Comparison of ENCODE assay signal across 9 mouse cellular contexts in the genomic region with DNA sequence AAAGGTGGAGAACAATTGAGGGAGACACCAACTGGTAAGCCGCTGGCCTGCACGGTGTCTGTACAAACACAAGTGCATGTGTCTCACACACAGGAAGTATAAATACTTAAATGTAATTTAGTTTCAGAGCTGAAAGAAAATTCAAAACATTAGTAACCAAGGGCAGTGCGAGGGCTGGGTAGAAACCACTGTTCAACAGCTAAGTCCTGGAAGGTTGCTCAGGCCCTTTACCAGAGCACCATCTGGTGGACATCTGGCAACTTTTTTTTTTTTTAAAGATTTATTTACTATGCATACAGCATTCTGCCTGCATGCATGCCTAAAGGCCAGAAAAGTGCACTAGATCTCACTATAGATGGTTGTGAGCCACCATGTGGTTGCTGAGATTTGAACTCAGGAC. TPM values are rescaled to one million over a fixed set of nuclear protein-coding genes. Genes with fewer than 3 reads are reported as not detected.
DNase-seq lines count a peak whose midpoint lies in the region; ATAC-seq and TF ChIP-seq lines count a peak whose summit lies in the region.
"Had no signal": no experiment of that assay in that cellular context is flagged by ENCODE, and none has a peak within 500 bp of the region (broad histone marks: within the 10 kb centered on the region; RNA-seq: fewer than 3 reads in every experiment).

No protein-coding gene starts in this region.

- H3K9me3 ChIP-seq in heart, embryonic 12.5 days (replicated peaks): no peaks in the 10 kb centered on the region
- no peaks in the 10 kb centered on the region for H3K9me3 ChIP-seq in intestine, postnatal 0 days (ENCODE audit: control insufficient read depth)
- H3K9me3 ChIP-seq: embryonic facial prominence, embryonic 12.5 days had no signal

- no peaks in the 10 kb centered on the region for H3K27me3 ChIP-seq in heart, adult 2 months (ENCODE audit: control insufficient read depth, insufficient read depth, low read length)
- no peaks in the 10 kb centered on the region for H3K27me3 ChIP-seq in heart, embryonic 12.5 days (replicated peaks)
- no peaks in the 10 kb centered on the region for H3K27me3 ChIP-seq in intestine, postnatal 0 days (replicated peaks; ENCODE audit: control insufficient read depth, insufficient read depth, low read length)
- H3K27me3 ChIP-seq: embryonic facial prominence, embryonic 12.5 days had no signal

- H3K36me3 ChIP-seq in heart, adult 2 months (ENCODE audit: control insufficient read depth, insufficient read depth, low read length): no peaks in the 10 kb centered on the region
- H3K36me3 ChIP-seq in heart, embryonic 12.5 days: peaks cover 41% of the 10 kb centered on the region
- H3K36me3 ChIP-seq in intestine, postnatal 0 days (ENCODE audit: control insufficient read depth, insufficient read depth): peaks cover 38% of the 10 kb centered on the region

- peak; percentile 84 for TF ChIP-seq CTCF in heart, adult 2 months (IDR thresholded peaks at IDR 0.05)
- peak; percentile 29; the same call in 1 of the 2 replicates for TF ChIP-seq CTCF in bone marrow, adult 2 months (IDR thresholded peaks at IDR 0.05; ENCODE audit: control insufficient read depth, insufficient read depth, low read length)
- TF ChIP-seq CTCF in intestine, postnatal 0 days (IDR thresholded peaks at IDR 0.05; ENCODE audit: low read depth): peak; percentile 88

- 70% methylated on average over 3 of the region's 3 CpGs for WGBS in heart, adult 2 months
- WGBS in heart, embryonic 12.5 days: 75% methylated on average over 3 of the region's 3 CpGs
- WGBS in bone marrow, adult 2 months: 76% methylated on average over 3 of the region's 3 CpGs
- 60% methylated on average over 3 of the region's 3 CpGs for WGBS in intestine, postnatal 0 days

- TF ChIP-seq EP300 in heart, adult 2 months (IDR thresholded peaks at IDR 0.05; ENCODE audit: insufficient read depth, low read depth, low read length): peak; percentile 59; the same call in 1 of the 2 replicates

- ATAC-seq in heart, embryonic 12.5 days (ENCODE audit: insufficient number of reproducible peaks, low FRiP score): no peak
- no peak for ATAC-seq in intestine, postnatal 0 days

- H3K4me1 ChIP-seq in heart, adult 2 months (ENCODE audit: control insufficient read depth, insufficient read depth, low read length): no peaks in the 10 kb centered on the region; the same call in 1 of the 2 replicates
- H3K4me1 ChIP-seq in heart, embryonic 12.5 days (replicated peaks): peaks cover 2% of the 10 kb centered on the region
- no peaks in the 10 kb centered on the region for H3K4me1 ChIP-seq in bone marrow, adult 2 months (ENCODE audit: control insufficient read depth, insufficient read depth, low read length)
- no peaks in the 10 kb centered on the region for H3K4me1 ChIP-seq in intestine, postnatal 0 days (replicated peaks; ENCODE audit: control insufficient read depth, insufficient read depth, low read length)

- no peak overlapping the region for H3K4me2 ChIP-seq in heart, embryonic 12.5 days
- H3K4me2 ChIP-seq in intestine, postnatal 0 days (replicated peaks; ENCODE audit: low read depth): no peak overlapping the region
- H3K4me2 ChIP-seq: embryonic facial prominence, embryonic 12.5 days had no signal

- intact Hi-C loops in heart, adult 2 months (cut with DNase I): loop anchor here (1.0 kb wide), 1 partner anchor 115 kb away; no protein-coding TSS in a partner anchor

- DNase-seq in heart, adult 2 months: no peak
- DNase-seq in B cell, adult 2 months: peak; percentile 5 to 14
- DNase-seq in naive thymus-derived CD4-positive, alpha-beta T cell, adult 2 months (ENCODE audit: low read depth): peak; percentile 11
- no peak for DNase-seq in layer of hippocampus, adult 11-12 months (ENCODE audit: low spot score)
- DNase-seq in urinary bladder, adult 18-20 months (ENCODE audit: low spot score in 2 of 2): no peak

- H3K79me2 ChIP-seq in heart, adult 2 months (replicated peaks; ENCODE audit: control insufficient read depth, insufficient read depth, low read length): no peaks in the 10 kb centered on the region

- no peak for TF ChIP-seq POLR2A in heart, adult 2 months (IDR thresholded peaks at IDR 0.05; ENCODE audit: insufficient read depth, low read depth, low read length)
- no peak for TF ChIP-seq POLR2A in bone marrow, adult 2 months (IDR thresholded peaks at IDR 0.05; ENCODE audit: borderline replicate concordance, control insufficient read depth, low read depth, low read length)

- H3K9ac ChIP-seq in heart, adult 2 months (ENCODE audit: low read depth, low read length): no peak overlapping the region
- no peak overlapping the region for H3K9ac ChIP-seq in heart, embryonic 12.5 days
- H3K9ac ChIP-seq in intestine, postnatal 0 days (ENCODE audit: low read depth, low read length): no peak overlapping the region
- H3K9ac ChIP-seq: embryonic facial prominence, embryonic 12.5 days had no signal

- no peak overlapping the region for H3K27ac ChIP-seq in heart, adult 2 months
- H3K27ac ChIP-seq in heart, embryonic 12.5 days (ENCODE audit: poor library complexity, severe bottlenecking): no peak overlapping the region
- H3K27ac ChIP-seq in bone marrow, adult 2 months (ENCODE audit: control insufficient read depth, insufficient read depth, low read depth, low read length, poor library complexity): no peak overlapping the region
- no peak overlapping the region for H3K27ac ChIP-seq in intestine, postnatal 0 days (ENCODE audit: low read depth, low read length)
- H3K27ac ChIP-seq: embryonic facial prominence, embryonic 12.5 days had no signal

- no peak overlapping the region for H3K4me3 ChIP-seq in heart, adult 2 months
- no peak overlapping the region for H3K4me3 ChIP-seq in heart, embryonic 12.5 days
- H3K4me3 ChIP-seq in bone marrow, adult 2 months (replicated peaks; ENCODE audit: control insufficient read depth, low read depth, low read length): no peak overlapping the region
- H3K4me3 ChIP-seq in intestine, postnatal 0 days (ENCODE audit: low read depth, low read length): no peak overlapping the region
- H3K4me3 ChIP-seq: embryonic facial prominence, embryonic 12.5 days had no signal

RNA-seq across cellular contexts. Expression of a gene that starts 5.9 kb away (rescaled TPM):
- total RNA-seq in heart, adult 2 months (2021): 10 to 100 TPM; 19.4 to 21.9 TPM
- polyA plus RNA-seq in heart, adult 2 months (2012; rRNA removed): 13.1 and 19.4 TPM in 2 replicates
- 33.4 and 36.6 TPM in 2 replicates for polyA plus RNA-seq in heart, embryonic 12.5 days (2016; fragmentation: Nextera tagmentation; extraction: Ambion mirVana)
- 9.0 and 14.5 TPM in 2 replicates for polyA plus RNA-seq in bone marrow, adult 2 months (2011; ENCODE audit: insufficient read depth, insufficient read length, low replicate concordance, missing spikeins)
- polyA plus RNA-seq in intestine, postnatal 0 days (2015; fragmentation: Nextera tagmentation; extraction: Ambion mirVana): 21.2 and 21.3 TPM in 2 replicates

RNA-seq across cellular contexts. Expression of a gene that starts 20.6 kb away (rescaled TPM):
- total RNA-seq in heart, adult 2 months (2021): 10 to 100 TPM in 1 of 2 experiments, 1 to 10 TPM in 1; 9.9 to 10.6 TPM
- 8.9 and 13.9 TPM in 2 replicates for polyA plus RNA-seq in heart, adult 2 months (2012; rRNA removed)
- polyA plus RNA-seq in heart, embryonic 12.5 days (2016; fragmentation: Nextera tagmentation; extraction: Ambion mirVana): 26.4 and 29.5 TPM in 2 replicates
- polyA plus RNA-seq in bone marrow, adult 2 months (2011; ENCODE audit: insufficient read depth, insufficient read length, low replicate concordance, missing spikeins): 0.84 and 2.4 TPM in 2 replicates
- polyA plus RNA-seq in intestine, postnatal 0 days (2015; fragmentation: Nextera tagmentation; extraction: Ambion mirVana): 36.1 and 37.5 TPM in 2 replicates

RNA-seq across cellular contexts. Expression of a gene that starts 53.7 kb away (rescaled TPM):
- 10 to 100 TPM in 1 of 2 experiments, 1 to 10 TPM in 1; 8.4 to 12.9 TPM for total RNA-seq in heart, adult 2 months (2021)
- polyA plus RNA-seq in heart, adult 2 months (2012; rRNA removed): 18.5 and 30.6 TPM in 2 replicates
- 6.7 and 9.7 TPM in 2 replicates for polyA plus RNA-seq in heart, embryonic 12.5 days (2016; fragmentation: Nextera tagmentation; extraction: Ambion mirVana)
- 1.0 and 1.2 TPM in 2 replicates for polyA plus RNA-seq in bone marrow, adult 2 months (2011; ENCODE audit: insufficient read depth, insufficient read length, low replicate concordance, missing spikeins)
- 476 and 488 TPM in 2 replicates for polyA plus RNA-seq in intestine, postnatal 0 days (2015; fragmentation: Nextera tagmentation; extraction: Ambion mirVana)

Comparison
In these comparisons a context has a peak if more than half of its experiments do, and no peak if none do; other contexts are left out.
1. DNase-seq: peak in B cell, adult 2 months (2 of 2) and naive thymus-derived CD4-positive, alpha-beta T cell, adult 2 months (single experiment); none in heart, adult 2 months (0 of 2), layer of hippocampus, adult 11-12 months (single experiment) and urinary bladder, adult 18-20 months (0 of 2).
2. CTCF ChIP-seq: peak in every context shown above with its lines; median percentile 88 in intestine, postnatal 0 days; 84 in heart, adult 2 months; 29 in bone marrow, adult 2 months.
3. RNA of a gene that starts 53.7 kb away (polyA plus RNA-seq): 476 to 488 TPM in intestine, postnatal 0 days; 18.5 to 30.6 TPM in heart, adult 2 months, 6.7 to 9.7 TPM in heart, embryonic 12.5 days and 1.0 to 1.2 TPM in bone marrow, adult 2 months; every median in the first group is over 10 times any median in the second.